Mouse (Mus musculus) stomach, embryonic 16.5 days (tissue): ENCODE results near the gene Pygm. TPM values are rescaled to one million over a fixed set of nuclear protein-coding genes. Genes with fewer than 3 reads are reported as not detected.

Experiments
- ATAC-seq: fragments of 200-750 bp; cut with Nextera tagmentation; 2 replicates; pipeline ENCODE4 v1.8.0; 2017; ENCODE audit warnings: moderate number of reproducible peaks, moderate TSS enrichment; ENCODE audit not compliant: insufficient read depth, low FRiP score
- H3K27ac ChIP-seq: fragments of 300-500 bp; sonication (generic); 2 replicates; pipeline ENCODE4 v1.5.1; 2014; ENCODE audit warnings: low read length
- H3K27me3 ChIP-seq: fragments of 300-500 bp; sonication (generic); 2 replicates; pipeline ENCODE4 v1.6.1; 2014; ENCODE audit warnings: low read length, control low read depth, mixed read lengths; ENCODE audit not compliant: control insufficient read depth, insufficient read depth
- H3K36me3 ChIP-seq: fragments of 300-500 bp; sonication (generic); 2 replicates; pipeline ENCODE4 v1.6.1; 2014; ENCODE audit warnings: low read length; ENCODE audit not compliant: control insufficient read depth, insufficient read depth
- H3K4me1 ChIP-seq: fragments of 300-500 bp; sonication (generic); 2 replicates; pipeline ENCODE4 v1.6.1; 2014; ENCODE audit warnings: low read length, control low read depth, mixed read lengths; ENCODE audit not compliant: control insufficient read depth, insufficient read depth
- H3K4me2 ChIP-seq: fragments of 300-500 bp; sonication (generic); 2 replicates; pipeline ENCODE4 v1.6.1; 2014; ENCODE audit warnings: low read depth, low read length, mixed read lengths
- H3K4me3 ChIP-seq: fragments of 300-500 bp; sonication (generic); replicated peaks from 2 replicates; pipeline ENCODE4 v1.5.1; 2014; ENCODE audit warnings: mild to moderate bottlenecking, low read length
- H3K9ac ChIP-seq: fragments of 300-500 bp; sonication (generic); 2 replicates; pipeline ENCODE4 v1.6.1; 2014; ENCODE audit warnings: low read length
- H3K9me3 ChIP-seq: fragments of 300-500 bp; sonication (generic); replicated peaks from 2 replicates; pipeline ENCODE4 v1.6.1; 2016; ENCODE audit warnings: low read length, control low read depth; ENCODE audit not compliant: control insufficient read depth
- WGBS: fragments of 180-500 bp; shearing (Covaris S2); extraction: QIAGEN DNeasy Blood & Tissue Kit; methylation state at CpG from one replicate; pipeline ENCODE4 v1.1.7; 2014; 5-methylcytosine and 5-hydroxymethylcytosine counted together
- polyA plus RNA-seq: library from polyadenylated mRNA; unstranded; fragments of >200 nt; fragmentation: Nextera tagmentation; extraction: Ambion mirVana; gene quantifications from 2 replicates; pipeline ENCODE4 v1.2.1, GENCODE M21; 2015

The Pygm gene
- polyA plus RNA-seq, 1 experiment from 2014 or later, result 55.0 TPM

- peaks cover 22% of the 10 kb centered on the region for H3K4me1 ChIP-seq
- no peak overlapping the region for H3K9ac ChIP-seq
- H3K9me3 ChIP-seq, result no peaks in the 10 kb centered on the region
Measured at GRCm38 (mm10) chr19:6388006-6388405, 3.8 kb downstream of the Pygm start.

GRCm38 (mm10) chr19:6389803-6390202 lies 5.6 kb downstream of the Pygm start:
- Histone ChIP-seq H3K27me3 (no peaks in the 10 kb centered on the region), H3K9me3 (no peaks in the 10 kb centered on the region), H3K4me2 (peak overlapping the region; percentile 53), H3K27ac (no peak overlapping the region), H3K36me3 (no peaks in the 10 kb centered on the region), H3K9ac (peak overlapping the region; percentile 6; the same call in 1 of the 2 replicates), H3K4me3 (peak overlapping the region; percentile 39), H3K4me1 (peaks cover 9% of the 10 kb centered on the region; the same call in 1 of the 2 replicates)
- no peak for ATAC-seq
- WGBS, result 8% methylated on average over 16 of the region's 16 CpGs

More at GRCm38 (mm10) chr19:6388006-6388405, 3.8 kb downstream of the Pygm start:
- no peak for ATAC-seq
- H3K4me3 ChIP-seq, result no peak overlapping the region
- no peak overlapping the region for H3K4me2 ChIP-seq
- 84% methylated on average over 13 of the region's 13 CpGs for WGBS
- no peak overlapping the region for H3K27ac ChIP-seq
- no peaks in the 10 kb centered on the region for H3K27me3 ChIP-seq
- no peaks in the 10 kb centered on the region for H3K36me3 ChIP-seq

GRCm38 (mm10) chr19:6390251-6390650 lies 6.1 kb downstream of the Pygm start:
- ATAC-seq, result 0 out of 2 replicates have a peak, but pooled peaks have one; percentile 11
- Histone ChIP-seq H3K36me3 (no peaks in the 10 kb centered on the region), H3K4me2 (peak overlapping the region; percentile 53), H3K9ac (no peak overlapping the region), H3K4me1 (peaks cover 7% of the 10 kb centered on the region; the same call in 1 of the 2 replicates), H3K27me3 (no peaks in the 10 kb centered on the region), H3K27ac (no peak overlapping the region), H3K9me3 (no peaks in the 10 kb centered on the region), H3K4me3 (no peak overlapping the region)
- 47% methylated on average over 6 of the region's 6 CpGs for WGBS

GRCm38 (mm10) chr19:6392743-6393393 lies 8.7 kb downstream of the Pygm start:
- WGBS, result 90% methylated on average over 14 of the region's 14 CpGs
- ATAC-seq, result no peak

GRCm38 (mm10) chr19:6393637-6394036 lies 9.4 kb downstream of the Pygm start:
- peaks cover 8% of the 10 kb centered on the region for H3K4me1 ChIP-seq
- H3K9ac ChIP-seq, result no peak overlapping the region
- no peak overlapping the region for H3K27ac ChIP-seq
- 89% methylated on average over 16 of the region's 16 CpGs for WGBS
- ATAC-seq, result no peak
- H3K4me2 ChIP-seq, result no peak overlapping the region
- no peaks in the 10 kb centered on the region for H3K9me3 ChIP-seq
- no peaks in the 10 kb centered on the region for H3K27me3 ChIP-seq
- H3K4me3 ChIP-seq, result no peak overlapping the region
- H3K36me3 ChIP-seq, result no peaks in the 10 kb centered on the region

More at GRCm38 (mm10) chr19:6392743-6393393, 8.7 kb downstream of the Pygm start:
- no peaks in the 10 kb centered on the region for H3K9me3 ChIP-seq
- no peak overlapping the region for H3K4me2 ChIP-seq
- no peak overlapping the region for H3K27ac ChIP-seq
- no peak overlapping the region for H3K9ac ChIP-seq
- H3K27me3 ChIP-seq, result no peaks in the 10 kb centered on the region
- 0 out of 2 replicates have a peak, but pooled peaks cover 3% of the 10 kb centered on the region for H3K4me1 ChIP-seq
- no peaks in the 10 kb centered on the region for H3K36me3 ChIP-seq
- H3K4me3 ChIP-seq, result no peak overlapping the region

GRCm38 (mm10) chr19:6396237-6396636 lies 12.0 kb downstream of the Pygm start:
- no peak overlapping the region for H3K9ac ChIP-seq
- H3K27ac ChIP-seq, result no peak overlapping the region
- peaks cover 13% of the 10 kb centered on the region; the same call in 1 of the 2 replicates for H3K27me3 ChIP-seq
- H3K4me2 ChIP-seq, result no peak overlapping the region
- no peaks in the 10 kb centered on the region for H3K36me3 ChIP-seq
- H3K4me3 ChIP-seq, result no peak overlapping the region
- WGBS, result 83% methylated on average over 5 of the region's 5 CpGs
- ATAC-seq, result no peak
- no peaks in the 10 kb centered on the region for H3K9me3 ChIP-seq
- peaks cover 24% of the 10 kb centered on the region for H3K4me1 ChIP-seq

- Histone ChIP-seq H3K4me3 (no peak overlapping the region), H3K4me1 (peaks cover 34% of the 10 kb centered on the region), H3K27ac (no peak overlapping the region; the same call in 1 of the 2 replicates), H3K9me3 (no peaks in the 10 kb centered on the region), H3K27me3 (peaks cover 23% of the 10 kb centered on the region), H3K36me3 (no peaks in the 10 kb centered on the region), H3K4me2 (peak overlapping the region; percentile 100), H3K9ac (no peak overlapping the region)
- 85% methylated on average over 22 of the region's 22 CpGs for WGBS
- ATAC-seq, result no peak
Measured at GRCm38 (mm10) chr19:6397582-6398249, 13.5 kb downstream of the Pygm start.

- under 1% methylated on average over 38 of the region's 39 CpGs for WGBS
- peaks cover 26% of the 10 kb centered on the region for H3K27me3 ChIP-seq
- H3K4me2 ChIP-seq, result peak overlapping the region; percentile 100
- H3K4me3 ChIP-seq, result peak overlapping the region; percentile 66
- no peaks in the 10 kb centered on the region for H3K36me3 ChIP-seq
- peak overlapping the region; percentile 69 for H3K27ac ChIP-seq
- no peaks in the 10 kb centered on the region for H3K9me3 ChIP-seq
- peak overlapping the region; percentile 82 for H3K9ac ChIP-seq
- ATAC-seq, result peak; percentile 68
- peaks cover 34% of the 10 kb centered on the region for H3K4me1 ChIP-seq
Measured at GRCm38 (mm10) chr19:6398447-6399284, 14.5 kb downstream of the Pygm start.
